Mouse (Mus musculus): Measurements from ENCODE around the gene Tsga10ip.

The Tsga10ip gene

GRCm38 (mm10) chr19:5402293-5402692 is at the start of gene Tsga10ip:
Gene Tsga10ip (minus strand): TSS chr19:5402526.
- DNase-seq, result no peak

GRCm38 (mm10) chr19:5451766-5452165 is 49.4 kb upstream of the Tsga10ip start:
- DNase-seq, result no peak

- DNase-seq, result no peak
Observed at GRCm38 (mm10) chr19:5449673-5450072, 47.3 kb upstream of the Tsga10ip start.

- no peak for DNase-seq
Observed at GRCm38 (mm10) chr19:5448354-5449150, 46.2 kb upstream of the Tsga10ip start.

GRCm38 (mm10) chr19:5447515-5448353 is 45.4 kb upstream of the Tsga10ip start, which contains the start of gene Fosl1:
Gene Fosl1 (plus strand): TSS chr19:5447547.
- DNase-seq, result no peak

GRCm38 (mm10) chr19:5445747-5446146 is 43.4 kb upstream of the Tsga10ip start:
- no peak for DNase-seq

- no peak for DNase-seq
Observed at GRCm38 (mm10) chr19:5444954-5445353, 42.6 kb upstream of the Tsga10ip start.

GRCm38 (mm10) chr19:5444371-5444908 is 42.1 kb upstream of the Tsga10ip start:
- DNase-seq, result no peak

- DNase-seq, result no peak
Observed at GRCm38 (mm10) chr19:5433951-5434350, 31.6 kb upstream of the Tsga10ip start.

- no peak for DNase-seq
Observed at GRCm38 (mm10) chr19:5432992-5433852, 30.9 kb upstream of the Tsga10ip start.

GRCm38 (mm10) chr19:5431911-5432464 is 29.7 kb upstream of the Tsga10ip start:
- no peak for DNase-seq

- DNase-seq, result no peak
Observed at GRCm38 (mm10) chr19:5430408-5430807, 28.1 kb upstream of the Tsga10ip start.

- DNase-seq, result no peak
Observed at GRCm38 (mm10) chr19:5429806-5430205, 27.5 kb upstream of the Tsga10ip start.

GRCm38 (mm10) chr19:5429219-5429618 is 26.9 kb upstream of the Tsga10ip start:
- DNase-seq, result no peak

GRCm38 (mm10) chr19:5428083-5428482 is 25.8 kb upstream of the Tsga10ip start:
- DNase-seq, result no peak

GRCm38 (mm10) chr19:5426640-5427290 is 24.4 kb upstream of the Tsga10ip start:
- no peak for DNase-seq

- DNase-seq, result peak; percentile 35
Observed at GRCm38 (mm10) chr19:5425906-5426565, 23.7 kb upstream of the Tsga10ip start.

GRCm38 (mm10) chr19:5424782-5425741 is 22.7 kb upstream of the Tsga10ip start, which contains the start of the genes Drap1 and AI837181:
Gene Drap1 (minus strand): TSS chr19:5424979.
Gene AI837181 (plus strand): TSS chr19:5425144.
- peak; percentile 95 for DNase-seq

GRCm38 (mm10) chr19:5424092-5424781 is 21.9 kb upstream of the Tsga10ip start:
- DNase-seq, result no peak
